Mouse (Mus musculus) intestine, embryonic 16.5 days (tissue): ENCODE data around the gene Tspan4. TPM values are rescaled to one million over a fixed set of nuclear protein-coding genes. Genes with fewer than 3 reads are reported as not detected.
A peak's percentile ranks its signal among the peaks of the same experiment; 100 is the strongest.

ENCODE experiments used
- ATAC-seq: fragments of 200-750 bp; cut with Nextera tagmentation; 2 replicates; pipeline ENCODE4 v1.8.0; 2017; ENCODE audit warnings: moderate TSS enrichment, moderate library complexity
- H3K27ac ChIP-seq: fragments of 300-500 bp; sonication (generic); 2 replicates; pipeline ENCODE4 v1.5.1; 2014; ENCODE audit warnings: mild to moderate bottlenecking, low read length
- H3K27me3 ChIP-seq: fragments of 300-500 bp; sonication (generic); replicated peaks from 2 replicates; pipeline ENCODE4 v1.6.1; 2014; ENCODE audit warnings: low read length, control low read depth, mixed read lengths; ENCODE audit not compliant: control insufficient read depth, insufficient read depth
- H3K36me3 ChIP-seq: fragments of 300-500 bp; sonication (generic); 2 replicates; pipeline ENCODE4 v1.6.1; 2014; ENCODE audit warnings: low read length, control low read depth; ENCODE audit not compliant: control insufficient read depth, insufficient read depth
- H3K4me1 ChIP-seq: fragments of 300-500 bp; sonication (generic); 2 replicates; pipeline ENCODE4 v1.6.1; 2014; ENCODE audit warnings: low read length, control low read depth, mixed read lengths; ENCODE audit not compliant: control insufficient read depth, insufficient read depth
- H3K4me2 ChIP-seq: fragments of 300-500 bp; sonication (generic); 2 replicates; pipeline ENCODE4 v1.6.1; 2014; ENCODE audit warnings: low read depth, low read length, control low read depth
- H3K4me3 ChIP-seq: fragments of 300-500 bp; sonication (generic); 2 replicates; pipeline ENCODE4 v1.5.1; 2014; ENCODE audit warnings: mild to moderate bottlenecking, low read length
- H3K9ac ChIP-seq: fragments of 300-500 bp; sonication (generic); 2 replicates; pipeline ENCODE4 v1.6.1; 2014; ENCODE audit warnings: low read depth, low read length
- H3K9me3 ChIP-seq: fragments of 300-500 bp; sonication (generic); 2 replicates; pipeline ENCODE4 v1.6.1; 2016; ENCODE audit warnings: low read length, control low read depth; ENCODE audit not compliant: control insufficient read depth
- WGBS: fragments of 180-500 bp; shearing (Covaris S2); extraction: QIAGEN DNeasy Blood & Tissue Kit; methylation state at CpG from one replicate; pipeline ENCODE4 v1.1.7; 2014; 5-methylcytosine and 5-hydroxymethylcytosine counted together
- polyA plus RNA-seq: library from polyadenylated mRNA; unstranded; fragments of >200 nt; fragmentation: Nextera tagmentation; extraction: Ambion mirVana; gene quantifications from 2 replicates; pipeline ENCODE4 v1.2.1, GENCODE M21; 2015

Gene Tspan4
- polyA plus RNA-seq, 1 experiment from 2014 or later, result 59.2 TPM

DNA sequence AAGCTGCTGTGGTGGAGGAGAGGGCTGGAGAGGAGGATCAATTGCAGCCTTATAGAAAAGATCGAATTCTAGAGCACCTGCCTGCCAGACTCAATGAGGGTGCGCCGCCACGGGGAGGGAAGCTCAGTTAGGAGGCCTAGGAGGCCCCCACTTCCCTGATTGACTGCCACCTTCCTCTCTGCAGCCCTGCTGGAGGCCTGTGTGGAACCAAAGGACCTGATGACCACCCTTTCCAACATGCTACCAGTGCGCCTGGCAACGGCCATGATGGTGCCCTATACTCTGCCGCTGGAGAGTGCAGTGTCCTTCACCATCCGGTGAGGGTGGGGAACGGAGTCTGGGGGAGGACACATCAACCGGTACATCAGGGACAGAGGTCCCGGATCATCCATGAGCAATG lies 16.4 kb upstream of the Tspan4 start:
- ATAC-seq, result no peak
- H3K36me3 ChIP-seq, result peaks cover 4% of the 10 kb centered on the region; the same call in 1 of the 2 replicates
- no peak overlapping the region for H3K4me3 ChIP-seq
- no peak overlapping the region for H3K9ac ChIP-seq
- WGBS, result 93% methylated on average over 11 of the region's 11 CpGs
- peaks cover 12% of the 10 kb centered on the region for H3K27me3 ChIP-seq
- no peak overlapping the region for H3K27ac ChIP-seq
- H3K4me1 ChIP-seq, result peaks cover 36% of the 10 kb centered on the region
- H3K4me2 ChIP-seq, result no peak overlapping the region
- H3K9me3 ChIP-seq, result no peaks in the 10 kb centered on the region

DNA sequence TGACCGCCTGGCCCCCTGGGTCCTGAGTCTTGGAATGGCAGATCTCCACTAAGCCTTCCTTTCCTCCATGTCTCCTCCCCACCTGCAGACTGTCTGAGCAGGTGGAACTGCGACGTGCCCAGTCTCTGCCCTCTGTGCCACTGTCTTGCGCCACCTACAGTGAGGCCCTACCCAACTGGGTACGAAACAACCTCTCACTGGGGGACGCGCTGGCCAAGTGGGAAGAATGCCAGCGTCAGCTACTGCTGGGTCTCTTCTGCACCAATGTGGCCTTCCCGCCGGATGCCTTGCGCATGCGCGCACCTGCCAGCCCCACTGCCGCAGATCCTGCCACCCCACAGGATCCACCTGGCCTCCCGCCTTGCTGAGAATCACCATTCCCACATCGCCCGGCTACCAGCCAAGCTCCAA lies 15.7 kb upstream of the Tspan4 start:
- no peak overlapping the region for H3K4me2 ChIP-seq
- peaks cover 36% of the 10 kb centered on the region for H3K4me1 ChIP-seq
- no peaks in the 10 kb centered on the region for H3K9me3 ChIP-seq
- peak overlapping the region; percentile 32; the same call in 1 of the 2 replicates for H3K27ac ChIP-seq
- peaks cover 4% of the 10 kb centered on the region; the same call in 1 of the 2 replicates for H3K36me3 ChIP-seq
- WGBS, result 89% methylated on average over 17 of the region's 17 CpGs
- H3K27me3 ChIP-seq, result peaks cover 17% of the 10 kb centered on the region
- ATAC-seq, result no peak
- H3K4me3 ChIP-seq, result no peak overlapping the region
- no peak overlapping the region for H3K9ac ChIP-seq

DNA sequence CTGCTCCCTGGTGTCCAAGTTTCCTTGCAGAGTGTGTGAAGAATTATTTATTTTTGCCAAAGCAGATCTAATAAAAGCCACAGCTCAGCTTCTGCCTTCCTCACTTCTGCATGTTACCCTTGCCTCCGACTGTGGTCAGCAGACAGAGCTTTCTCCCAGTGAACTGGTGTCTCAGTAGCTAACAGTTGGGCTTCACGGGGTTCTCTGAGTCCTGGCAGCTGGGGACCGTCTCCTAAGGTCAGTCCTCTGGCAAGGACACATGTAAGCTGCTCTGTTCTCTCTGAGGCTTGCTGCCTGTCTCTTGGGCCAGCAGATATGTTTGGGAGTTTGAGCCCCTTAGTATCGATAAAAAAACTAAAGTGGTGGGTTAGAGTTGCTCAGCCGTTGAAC lies 15.0 kb upstream of the Tspan4 start:
- Histone ChIP-seq H3K4me3 (no peak overlapping the region), H3K9me3 (no peaks in the 10 kb centered on the region), H3K9ac (no peak overlapping the region), H3K27me3 (peaks cover 21% of the 10 kb centered on the region), H3K36me3 (peaks cover 4% of the 10 kb centered on the region; the same call in 1 of the 2 replicates), H3K4me1 (peaks cover 33% of the 10 kb centered on the region), H3K27ac (peak overlapping the region; percentile 32), H3K4me2 (no peak overlapping the region)
- 55% methylated on average over 5 of the region's 5 CpGs for WGBS
- ATAC-seq, result no peak

DNA sequence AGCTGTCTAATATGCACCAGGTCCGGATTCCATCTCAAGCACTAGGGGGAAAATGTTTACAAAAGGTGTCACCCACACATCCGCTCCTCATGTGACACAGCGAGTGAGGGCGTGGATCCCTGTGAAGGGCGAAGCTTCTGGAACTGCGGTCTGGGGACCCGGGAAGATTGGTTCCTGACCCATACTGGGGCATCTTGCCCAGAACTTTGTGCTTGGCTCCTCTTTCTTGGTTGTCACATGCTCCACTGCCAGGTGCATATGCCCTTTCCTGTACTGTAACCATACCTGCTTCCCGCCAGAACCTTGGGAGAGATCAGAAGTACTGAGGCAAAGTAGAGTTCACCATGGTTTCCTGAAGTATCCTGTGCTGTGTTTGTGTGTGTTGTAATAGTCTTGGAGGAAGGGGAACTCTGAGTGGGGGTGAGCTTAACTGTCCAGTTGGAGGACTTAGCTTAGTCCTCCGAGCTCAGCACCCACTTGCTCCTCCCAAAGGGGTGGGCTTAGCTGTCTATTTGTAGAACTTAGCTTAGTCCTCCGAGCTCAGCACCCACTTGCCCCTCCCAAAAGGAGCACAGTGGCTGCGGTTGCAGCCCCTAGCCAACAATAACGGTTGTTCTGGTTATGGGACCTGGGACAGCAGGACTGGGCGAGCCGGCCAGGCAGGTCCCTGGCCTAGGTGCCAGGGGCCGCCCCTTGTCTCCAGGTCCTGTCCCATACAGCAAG lies 14.5 kb upstream of the Tspan4 start, which contains the start of gene Cracr2b:
Gene Cracr2b, plus strand, starts transcription at position 704 of the 723 bp plus-strand sequence.
- WGBS, result 57% methylated on average over 15 of the region's 15 CpGs
- Histone ChIP-seq H3K27ac (peak within 1 kb of the TSS; percentile 32), H3K9ac (peak within 1 kb of the TSS; percentile 77), H3K4me3 (peak within 1 kb of the TSS; percentile 60), H3K4me1 (peaks cover 33% of the 10 kb centered on the region), H3K9me3 (no peaks in the 10 kb centered on the region), H3K4me2 (peak within 1 kb of the TSS; percentile 94), H3K27me3 (peaks cover 25% of the 10 kb centered on the region), H3K36me3 (peaks cover 4% of the 10 kb centered on the region; the same call in 1 of the 2 replicates)
- ATAC-seq, result no peak

DNA sequence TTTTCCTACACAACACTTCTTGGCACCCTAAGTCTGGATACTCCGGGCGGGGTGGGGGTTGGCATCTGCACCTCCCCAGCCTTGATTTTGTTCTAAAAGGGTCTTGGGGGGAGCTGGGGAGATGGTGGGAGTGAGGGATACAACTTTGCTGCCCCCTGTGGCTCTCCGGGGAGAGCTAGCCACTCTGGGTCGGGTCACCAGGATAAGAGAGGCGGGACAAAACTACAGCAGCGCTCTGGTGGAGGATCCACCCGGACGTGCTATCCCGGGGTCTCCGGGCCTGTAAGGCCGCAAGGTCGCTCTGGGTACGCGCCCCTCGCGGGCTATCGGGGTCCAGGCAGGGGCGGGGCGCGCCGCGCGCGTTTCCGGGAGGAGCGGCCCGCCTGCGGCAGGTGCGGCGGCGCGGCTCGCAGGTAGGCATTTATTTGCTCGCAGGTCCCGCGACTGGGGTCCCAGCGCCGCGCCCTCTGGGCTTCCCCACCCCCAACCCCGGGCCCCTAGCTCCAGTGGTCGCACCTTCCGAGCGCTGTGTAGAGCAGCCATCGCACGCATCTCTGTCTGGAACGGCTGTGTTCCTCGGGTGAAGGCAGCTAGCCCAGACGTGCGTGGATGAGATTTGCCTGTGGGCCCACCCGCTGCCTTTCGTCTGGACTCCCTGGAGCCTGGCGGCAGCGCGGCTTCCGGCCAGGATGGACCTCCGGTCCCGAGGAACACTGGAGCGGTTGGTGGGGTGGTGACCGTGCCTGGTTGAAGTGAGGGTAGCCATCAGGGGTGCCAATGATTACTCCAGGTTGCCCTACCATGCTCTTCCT lies 13.3 kb upstream of the Tspan4 start:
- 3% methylated on average over 59 of the region's 59 CpGs for WGBS
- H3K4me3 ChIP-seq, result peak overlapping the region; percentile 60
- H3K9ac ChIP-seq, result peak overlapping the region; percentile 77
- no peaks in the 10 kb centered on the region for H3K9me3 ChIP-seq
- peak overlapping the region; percentile 9 for H3K27ac ChIP-seq
- H3K27me3 ChIP-seq, result peaks cover 25% of the 10 kb centered on the region
- H3K4me2 ChIP-seq, result peak overlapping the region; percentile 94
- H3K4me1 ChIP-seq, result peaks cover 28% of the 10 kb centered on the region
- H3K36me3 ChIP-seq, result peaks cover 4% of the 10 kb centered on the region; the same call in 1 of the 2 replicates
- ATAC-seq, result 0 out of 2 replicates have a peak, but pooled peaks have one; percentile 9

DNA sequence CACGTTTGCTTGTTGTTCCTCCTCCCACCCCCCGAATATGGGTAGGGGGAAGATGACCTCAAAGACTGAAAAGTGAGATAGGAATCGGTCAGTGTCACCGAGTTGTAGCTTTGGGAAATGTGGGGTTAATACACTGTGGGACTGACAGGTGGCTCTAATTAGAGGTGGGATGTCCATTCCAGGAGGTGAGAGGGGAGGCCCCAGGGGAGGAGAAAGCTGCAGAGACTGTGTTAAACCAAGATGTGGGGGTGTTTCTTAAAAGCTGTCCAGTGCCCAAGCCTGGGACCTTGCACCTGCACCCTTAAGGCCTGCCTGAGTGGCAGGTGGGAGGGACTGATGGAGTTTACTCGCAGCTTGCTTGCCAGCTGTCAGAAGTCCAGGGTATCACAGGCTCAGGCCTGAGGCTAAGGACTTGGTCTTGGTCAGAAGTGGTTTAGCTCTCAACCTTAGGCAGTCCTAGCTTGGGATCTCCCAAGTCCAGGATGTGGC lies 12.7 kb upstream of the Tspan4 start:
- peak overlapping the region; percentile 9; the same call in 1 of the 2 replicates for H3K27ac ChIP-seq
- peak overlapping the region; percentile 60 for H3K4me3 ChIP-seq
- H3K4me1 ChIP-seq, result peaks cover 33% of the 10 kb centered on the region
- WGBS, result 19% methylated on average over 5 of the region's 5 CpGs
- H3K27me3 ChIP-seq, result peaks cover 25% of the 10 kb centered on the region
- peak; percentile 2; the same call in 1 of the 2 replicates for ATAC-seq
- peak overlapping the region; percentile 77 for H3K9ac ChIP-seq
- no peaks in the 10 kb centered on the region for H3K9me3 ChIP-seq
- peaks cover 4% of the 10 kb centered on the region; the same call in 1 of the 2 replicates for H3K36me3 ChIP-seq
- peak overlapping the region; percentile 94 for H3K4me2 ChIP-seq

DNA sequence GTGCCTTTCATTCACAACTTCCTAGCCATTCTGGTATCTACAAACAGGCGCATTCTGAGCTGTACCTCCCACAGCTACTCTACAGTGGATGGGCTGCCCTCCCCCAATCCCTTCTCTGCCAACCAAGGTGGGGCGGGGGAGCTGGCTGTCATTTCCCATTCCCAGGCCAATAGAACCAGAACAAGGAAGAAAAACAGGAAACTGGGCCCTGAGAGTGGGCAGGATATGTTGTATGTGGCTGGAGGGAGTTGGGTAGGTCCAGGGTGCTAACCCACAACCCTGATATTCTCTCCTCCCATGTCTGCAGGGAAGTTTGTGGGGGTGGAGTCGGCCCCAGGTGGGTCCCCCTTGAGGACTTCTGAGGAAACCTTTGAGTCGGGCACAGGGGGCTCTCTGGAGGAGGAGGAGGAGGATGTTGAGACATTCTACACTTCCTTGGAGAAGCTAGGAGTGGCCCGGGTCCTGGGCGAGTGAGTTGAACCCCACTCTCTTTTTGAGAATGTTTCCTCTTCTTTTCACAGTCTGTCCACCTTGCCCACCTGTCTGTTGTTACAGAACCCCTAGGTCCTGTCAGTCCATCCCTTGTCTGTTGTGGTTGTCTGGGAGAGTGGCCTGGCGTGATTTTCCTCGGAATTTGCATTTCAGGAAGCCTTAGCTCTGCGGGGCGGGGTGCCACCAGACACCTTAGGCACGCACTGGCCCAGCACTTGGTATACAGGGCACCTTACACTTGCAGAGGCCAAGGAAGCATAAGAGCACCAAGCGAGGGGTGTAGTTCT lies 11.0 kb upstream of the Tspan4 start:
- no peak overlapping the region for H3K27ac ChIP-seq
- H3K36me3 ChIP-seq, result peaks cover 4% of the 10 kb centered on the region; the same call in 1 of the 2 replicates
- 0 out of 2 replicates have a peak overlapping the region, but pooled peaks have one; percentile 15 for H3K9ac ChIP-seq
- H3K27me3 ChIP-seq, result peaks cover 25% of the 10 kb centered on the region
- H3K4me1 ChIP-seq, result peaks cover 36% of the 10 kb centered on the region
- 42% methylated on average over 12 of the region's 12 CpGs for WGBS
- H3K4me3 ChIP-seq, result peak overlapping the region; percentile 11
- H3K9me3 ChIP-seq, result no peaks in the 10 kb centered on the region
- ATAC-seq, result no peak
- H3K4me2 ChIP-seq, result peak overlapping the region; percentile 26; the same call in 1 of the 2 replicates

DNA sequence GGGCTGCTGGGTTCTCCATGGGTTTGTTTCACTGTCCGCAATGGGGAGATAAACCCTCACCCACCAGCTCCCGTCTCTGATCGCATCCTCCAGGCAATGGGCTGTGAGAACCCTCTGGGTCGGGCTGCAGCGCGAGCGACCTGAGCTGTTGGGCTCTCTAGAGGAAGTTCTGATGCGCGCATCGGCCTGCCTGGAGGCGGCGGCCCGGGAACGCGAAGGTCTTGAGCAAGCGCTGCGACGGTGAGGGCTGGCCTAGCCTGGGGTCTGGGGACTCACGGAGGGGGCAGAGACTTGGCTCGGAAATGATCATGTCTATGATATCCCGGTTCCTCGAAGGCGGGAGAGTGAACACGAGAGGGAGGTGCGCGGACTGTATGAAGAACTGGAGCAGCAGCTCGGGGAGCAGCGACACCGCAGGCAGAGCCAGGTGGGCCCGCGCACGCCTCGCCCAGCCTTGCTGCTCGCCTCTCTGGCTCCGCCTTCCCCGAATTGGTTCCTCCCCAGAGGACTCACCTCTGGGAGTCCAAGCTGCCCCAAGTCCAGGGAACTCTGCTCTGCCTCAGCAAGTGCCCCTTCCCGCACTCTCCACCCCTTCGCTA lies 10.3 kb upstream of the Tspan4 start:
- Histone ChIP-seq H3K9ac (peak overlapping the region; percentile 15; the same call in 1 of the 2 replicates), H3K36me3 (peaks cover 1% of the 10 kb centered on the region; the same call in 1 of the 2 replicates), H3K4me3 (peak overlapping the region; percentile 11; the same call in 1 of the 2 replicates), H3K4me1 (peaks cover 43% of the 10 kb centered on the region), H3K4me2 (peak overlapping the region; percentile 26), H3K27ac (no peak overlapping the region), H3K27me3 (peaks cover 25% of the 10 kb centered on the region), H3K9me3 (no peaks in the 10 kb centered on the region)
- 13% methylated on average over 38 of the region's 38 CpGs for WGBS
- no peak for ATAC-seq
